8 mouse cellular contexts compared by ENCODE assay signal in the genomic region with DNA sequence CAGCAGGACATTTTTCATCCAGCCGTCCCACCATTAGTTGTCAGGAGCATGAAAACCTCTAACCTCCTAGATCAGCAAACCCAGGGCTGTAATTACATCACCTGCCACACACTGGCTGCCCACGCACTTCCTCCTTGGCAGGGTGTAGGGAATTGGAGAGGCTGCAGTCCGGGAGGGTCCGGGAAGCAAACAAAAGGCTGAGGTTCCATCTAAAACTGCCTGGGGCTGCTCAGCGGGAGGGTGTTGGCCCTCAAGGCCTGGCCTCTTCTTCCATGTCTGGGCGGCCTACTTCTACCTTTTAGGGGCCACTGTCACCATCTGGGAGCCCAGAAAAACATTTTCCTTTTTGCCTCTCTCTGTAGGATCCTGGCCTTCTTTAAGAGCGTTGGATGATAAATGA. TPM values are rescaled to one million over a fixed set of nuclear protein-coding genes. Genes with fewer than 3 reads are reported as not detected.
DNase-seq lines count a peak whose midpoint lies in the region; ATAC-seq and TF ChIP-seq lines count a peak whose summit lies in the region.

No protein-coding gene starts in this region.

- no peak overlapping the region for H3K9ac ChIP-seq in heart, embryonic 15.5 days
- H3K9ac ChIP-seq in neural tube, embryonic 12.5 days: no peak overlapping the region

- peak; percentile 68 to 74 for DNase-seq in lung, adult 18-20 months
- no peak for DNase-seq in lung, postnatal 14 days
- DNase-seq in cerebellum, adult 2 months: peak; percentile 54 to 60
- peak; percentile 63 to 77 for DNase-seq in kidney, postnatal 4 days
- DNase-seq in urinary bladder, postnatal 25 days (ENCODE audit: low spot score): no peak
- DNase-seq in layer of hippocampus, adult 9-10 months (ENCODE audit: low spot score): no peak

- no peaks in the 10 kb centered on the region for H3K27me3 ChIP-seq in cerebellum, adult 2 months (ENCODE audit: control insufficient read depth, insufficient read depth, low read length)
- H3K27me3 ChIP-seq in heart, embryonic 15.5 days: no peaks in the 10 kb centered on the region
- H3K27me3 ChIP-seq in neural tube, embryonic 12.5 days (replicated peaks): no peaks in the 10 kb centered on the region

- TF ChIP-seq POLR2A in cerebellum, adult 2 months (IDR thresholded peaks at IDR 0.05; ENCODE audit: borderline replicate concordance, insufficient read depth, low read length): 0 out of 2 replicates have a peak, but pooled peaks have one; percentile 7

- ATAC-seq in heart, embryonic 15.5 days (replicated peaks; ENCODE audit: insufficient number of reproducible peaks, insufficient read depth, low FRiP score, low read depth): no peak
- no peak for ATAC-seq in neural tube, embryonic 12.5 days (ENCODE audit: low FRiP score, low read depth)

- 20% methylated on average over 7 of the region's 7 CpGs for WGBS in cerebellum, adult 2 months
- 40% methylated on average over 7 of the region's 7 CpGs for WGBS in heart, embryonic 15.5 days
- 13% methylated on average over 7 of the region's 7 CpGs for WGBS in neural tube, embryonic 12.5 days

- H3K4me2 ChIP-seq in heart, embryonic 15.5 days: peak overlapping the region; percentile 95
- H3K4me2 ChIP-seq in neural tube, embryonic 12.5 days (replicated peaks): peak overlapping the region; percentile 89

- H3K9me3 ChIP-seq in heart, embryonic 15.5 days (replicated peaks): no peaks in the 10 kb centered on the region
- no peaks in the 10 kb centered on the region for H3K9me3 ChIP-seq in neural tube, embryonic 12.5 days

- H3K4me1 ChIP-seq in cerebellum, adult 2 months (ENCODE audit: control insufficient read depth, insufficient read depth, low read length): peaks cover 6% of the 10 kb centered on the region; the same call in 1 of the 2 replicates
- peaks cover 29% of the 10 kb centered on the region for H3K4me1 ChIP-seq in heart, embryonic 15.5 days (replicated peaks)
- peaks cover 16% of the 10 kb centered on the region for H3K4me1 ChIP-seq in neural tube, embryonic 12.5 days

- peak overlapping the region; percentile 46; the same call in 1 of the 2 replicates for H3K27ac ChIP-seq in cerebellum, adult 2 months (ENCODE audit: insufficient read depth, low read length)
- H3K27ac ChIP-seq in heart, embryonic 15.5 days: 0 out of 2 replicates have a peak overlapping the region, but pooled peaks have one; percentile 29
- no peak overlapping the region for H3K27ac ChIP-seq in neural tube, embryonic 12.5 days

- no peaks in the 10 kb centered on the region for H3K36me3 ChIP-seq in heart, embryonic 15.5 days
- peaks cover 6% of the 10 kb centered on the region; the same call in 1 of the 2 replicates for H3K36me3 ChIP-seq in neural tube, embryonic 12.5 days

- TF ChIP-seq CTCF in cerebellum, adult 2 months (IDR thresholded peaks at IDR 0.05; ENCODE audit: borderline replicate concordance, insufficient read depth, low read depth, low read length): no peak

- H3K4me3 ChIP-seq in cerebellum, adult 2 months (replicated peaks; ENCODE audit: insufficient read depth, low read depth, low read length): peak overlapping the region; percentile 10
- no peak overlapping the region; the same call in 1 of the 2 replicates for H3K4me3 ChIP-seq in heart, embryonic 15.5 days
- H3K4me3 ChIP-seq in neural tube, embryonic 12.5 days: no peak overlapping the region

RNA-seq across cellular contexts. Expression of a gene that starts 1.1 kb away (rescaled TPM):
- polyA plus RNA-seq in cerebellum, adult 2 months (2012; rRNA removed): 14.8 and 16.3 TPM in 2 replicates
- 7.4 and 9.1 TPM in 2 replicates for polyA plus RNA-seq in heart, embryonic 15.5 days (2015; fragmentation: Nextera tagmentation; extraction: Ambion mirVana)
- 37.1 and 39.3 TPM in 2 replicates for polyA plus RNA-seq in neural tube, embryonic 12.5 days (2016; fragmentation: Nextera tagmentation; extraction: Ambion mirVana)

Comparison
In these comparisons a context has a peak if more than half of its experiments do, and no peak if none do; other contexts are left out.
1. DNase-seq: peak in lung, adult 18-20 months (2 of 2), cerebellum, adult 2 months (2 of 2) and kidney, postnatal 4 days (2 of 2); none in lung, postnatal 14 days (single experiment), urinary bladder, postnatal 25 days (single experiment) and layer of hippocampus, adult 9-10 months (single experiment).